Mouse (Mus musculus): ENCODE measurements at regions not wholly inside any gene's neighbourhood (a gene's known extent, or its start where the extent isn't known, plus 50 kb on each side); places are given as distances from the start of the nearest gene placed in this dataset.

GRCm38 (mm10) chr10:117496064-117497011 is 116.5 kb upstream of the Cpsf6 start:
- peaks cover 18% of the 10 kb centered on the region for H3K27me3 ChIP-seq (ENCODE audit: poor library complexity, severe bottlenecking)
- H3K9me3 ChIP-seq: no peaks in the 10 kb centered on the region
- no peaks in the 10 kb centered on the region for H3K36me3 ChIP-seq (replicated peaks)
- WGBS: 76% methylated on average over 21 of the region's 21 CpGs
- H3K4me3 ChIP-seq: no peak overlapping the region
- no peak overlapping the region for H3K27ac ChIP-seq
- peaks cover 24% of the 10 kb centered on the region for H3K4me1 ChIP-seq
- DNase-seq (ENCODE audit: extremely low spot score, low spot score): peak; percentile 31

DNA sequence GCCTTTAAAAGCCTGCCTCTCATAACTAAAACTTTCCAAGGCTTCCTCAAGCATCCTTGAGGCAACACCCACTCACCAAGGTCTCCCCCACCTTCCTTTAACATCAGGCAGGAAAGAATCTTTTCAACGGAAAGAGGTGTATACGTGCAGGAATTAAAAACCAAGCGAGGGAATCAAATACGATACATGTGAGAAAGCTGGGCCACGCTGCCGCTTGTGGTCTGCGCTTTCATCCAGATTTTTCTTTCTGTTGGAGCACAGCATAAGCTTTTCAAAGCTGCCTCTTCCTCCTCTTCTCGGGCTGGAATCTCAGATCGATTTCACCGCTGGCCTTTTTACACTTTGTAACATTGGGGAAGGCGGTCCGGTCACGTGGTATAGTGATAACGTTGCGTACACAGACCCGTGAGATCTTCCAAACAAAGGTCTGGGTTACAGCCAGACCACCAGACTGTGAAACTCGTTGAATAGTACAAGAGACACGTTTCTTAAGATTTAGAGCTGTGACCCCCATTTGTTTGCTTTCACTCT is 114.4 kb upstream of the Cpsf6 start:
- H3K36me3 ChIP-seq (replicated peaks): no peaks in the 10 kb centered on the region
- H3K4me3 ChIP-seq: peak overlapping the region; percentile 37
- H3K9me3 ChIP-seq: no peaks in the 10 kb centered on the region
- WGBS: 45% methylated on average over 18 of the region's 18 CpGs
- DNase-seq (ENCODE audit: extremely low spot score, low spot score): no peak
- peaks cover 24% of the 10 kb centered on the region for H3K4me1 ChIP-seq
- H3K27ac ChIP-seq: peak overlapping the region; percentile 58
- peaks cover 18% of the 10 kb centered on the region for H3K27me3 ChIP-seq (ENCODE audit: poor library complexity, severe bottlenecking)

- peak overlapping the region; percentile 37; the same call in 1 of the 2 replicates for H3K4me3 ChIP-seq
- H3K4me1 ChIP-seq: peaks cover 24% of the 10 kb centered on the region
- H3K36me3 ChIP-seq (replicated peaks): no peaks in the 10 kb centered on the region
- peak overlapping the region; percentile 58; the same call in 1 of the 2 replicates for H3K27ac ChIP-seq
- H3K27me3 ChIP-seq (ENCODE audit: poor library complexity, severe bottlenecking): peaks cover 18% of the 10 kb centered on the region
- WGBS: 22% methylated on average over 2 of the region's 5 CpGs
- H3K9me3 ChIP-seq: no peaks in the 10 kb centered on the region
- no peak for DNase-seq (ENCODE audit: extremely low spot score, low spot score)
Observed at GRCm38 (mm10) chr10:117493824-117494121, 114.0 kb upstream of the Cpsf6 start.

GRCm38 (mm10) chr10:117493091-117493823 is 113.4 kb upstream of the Cpsf6 start:
- H3K4me1 ChIP-seq: peaks cover 24% of the 10 kb centered on the region
- H3K4me3 ChIP-seq: no peak overlapping the region
- whole genome bisulfite sequencing: 93% methylated on average over 3 of the region's 3 CpGs
- H3K27ac ChIP-seq: no peak overlapping the region
- H3K27me3 ChIP-seq (ENCODE audit: poor library complexity, severe bottlenecking): peaks cover 15% of the 10 kb centered on the region
- no peaks in the 10 kb centered on the region for H3K36me3 ChIP-seq (replicated peaks)
- no peak for DNase-seq (ENCODE audit: extremely low spot score, low spot score)
- no peaks in the 10 kb centered on the region for H3K9me3 ChIP-seq

DNA sequence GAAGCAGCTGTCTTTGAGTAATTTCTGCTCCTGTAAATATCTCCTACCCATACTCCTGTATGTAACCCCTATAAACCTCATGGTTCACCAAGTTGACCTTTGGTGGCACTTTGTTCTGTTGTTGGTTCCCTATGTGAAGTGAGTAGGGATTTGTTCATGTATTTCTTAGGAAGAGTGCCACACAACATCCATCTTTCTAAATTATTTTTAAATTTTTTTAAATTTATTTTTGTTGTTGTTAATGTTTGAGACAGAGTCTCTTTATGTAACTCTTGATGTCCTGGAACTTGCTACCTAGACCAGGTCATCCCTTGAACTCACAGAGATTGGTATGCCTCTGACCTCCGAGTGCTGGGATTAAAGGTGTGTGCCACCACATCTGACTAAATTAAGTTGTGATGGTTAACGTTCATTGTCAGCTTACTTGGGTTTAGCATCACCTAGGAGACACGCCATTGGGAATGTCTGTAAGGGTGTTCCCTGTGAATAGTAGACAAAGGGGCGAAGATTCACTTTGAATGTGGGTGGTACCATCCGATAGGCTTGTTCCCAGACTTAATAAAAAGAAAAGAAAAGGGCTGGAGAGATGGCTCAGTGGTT is 112.7 kb upstream of the Cpsf6 start:
- Histone ChIP-seq H3K9me3 (no peaks in the 10 kb centered on the region), H3K36me3 (replicated peaks) (no peaks in the 10 kb centered on the region), H3K4me1 (peaks cover 24% of the 10 kb centered on the region), H3K27me3 (ENCODE audit: poor library complexity, severe bottlenecking) (peaks cover 7% of the 10 kb centered on the region), H3K4me3 (no peak overlapping the region), H3K27ac (no peak overlapping the region)
- no peak for DNase-seq (ENCODE audit: extremely low spot score, low spot score)
- 89% methylated on average over 5 of the region's 5 CpGs for WGBS

- no peak for DNase-seq (ENCODE audit: extremely low spot score, low spot score)
- H3K27me3 ChIP-seq (ENCODE audit: poor library complexity, severe bottlenecking): no peaks in the 10 kb centered on the region
- no peaks in the 10 kb centered on the region for H3K36me3 ChIP-seq (replicated peaks)
- no peaks in the 10 kb centered on the region for H3K9me3 ChIP-seq
- H3K4me3 ChIP-seq: no peak overlapping the region
- H3K4me1 ChIP-seq: peaks cover 23% of the 10 kb centered on the region
- 78% methylated on average over 1 of the region's 1 CpGs for WGBS
- no peak overlapping the region for H3K27ac ChIP-seq
Observed at GRCm38 (mm10) chr10:117491711-117492110, 111.9 kb upstream of the Cpsf6 start.

DNA sequence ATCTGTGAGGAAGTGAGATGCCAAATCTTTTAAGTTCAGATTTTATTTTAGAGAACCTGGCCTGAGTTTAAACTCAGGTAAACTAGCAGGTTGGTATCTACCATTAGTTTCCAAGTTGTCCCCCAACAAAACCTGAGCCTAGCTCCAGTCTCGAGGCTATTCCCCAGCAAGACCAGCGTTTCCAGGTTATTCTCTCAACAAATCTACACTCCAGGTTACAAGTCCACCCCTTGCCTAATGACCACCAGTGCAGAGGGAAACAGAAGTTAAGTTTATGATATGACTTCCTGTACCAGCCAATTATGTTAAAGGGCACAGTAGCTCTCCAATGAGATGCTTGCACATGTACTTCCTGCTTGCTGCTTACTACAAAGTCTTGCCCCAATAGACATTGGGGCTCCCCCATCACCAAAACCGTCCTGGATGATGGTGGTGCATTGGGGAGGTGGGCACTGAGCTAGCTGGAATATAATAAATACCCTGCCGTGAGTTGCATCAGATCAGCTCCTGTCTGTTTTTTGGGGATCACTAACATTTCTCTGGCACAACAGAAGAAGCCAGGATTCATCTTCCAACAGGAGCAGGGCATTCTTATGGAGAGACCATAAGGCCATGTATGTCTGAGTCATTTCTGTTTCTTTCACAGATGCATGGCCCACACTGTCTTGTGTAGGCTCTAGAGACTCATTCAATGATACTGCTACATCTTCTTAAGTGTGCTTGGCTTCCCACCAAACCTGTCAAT is 111.2 kb upstream of the Cpsf6 start:
- H3K4me3 ChIP-seq: no peak overlapping the region
- H3K27ac ChIP-seq: no peak overlapping the region
- WGBS: 90% methylated on average over 4 of the region's 4 CpGs
- H3K4me1 ChIP-seq: peaks cover 16% of the 10 kb centered on the region
- no peaks in the 10 kb centered on the region for H3K27me3 ChIP-seq (ENCODE audit: poor library complexity, severe bottlenecking)
- H3K36me3 ChIP-seq (replicated peaks): no peaks in the 10 kb centered on the region
- H3K9me3 ChIP-seq: no peaks in the 10 kb centered on the region
- DNase-seq (ENCODE audit: extremely low spot score, low spot score): no peak

DNA sequence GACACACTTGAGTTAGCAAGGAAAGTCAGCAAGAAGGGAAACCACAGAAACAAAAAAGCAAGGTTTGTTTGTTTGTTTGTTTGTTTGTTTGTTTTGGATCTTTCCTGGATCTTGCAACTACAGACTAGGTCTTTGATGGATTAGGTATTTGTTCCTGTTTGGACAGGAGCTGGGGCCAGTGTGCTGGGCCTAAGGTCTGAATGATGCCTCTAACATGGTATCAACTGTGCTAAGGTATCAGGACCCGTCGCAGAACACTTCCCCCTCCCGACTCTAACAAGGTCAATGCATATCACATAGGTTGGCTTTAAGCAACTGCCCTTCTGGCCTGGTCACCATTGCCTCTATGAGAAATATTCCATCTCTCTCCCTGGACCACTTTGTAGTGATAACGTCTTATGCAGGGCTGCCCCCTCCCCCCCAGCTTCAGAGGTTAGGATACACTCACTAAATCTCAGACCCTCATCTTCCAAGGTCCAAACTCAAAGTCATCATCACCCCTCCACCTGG is 103.3 kb upstream of the Cpsf6 start:
- Histone ChIP-seq H3K4me3 (no peak overlapping the region), H3K27me3 (ENCODE audit: poor library complexity, severe bottlenecking) (peaks cover 14% of the 10 kb centered on the region), H3K9me3 (no peaks in the 10 kb centered on the region), H3K27ac (no peak overlapping the region), H3K4me1 (peaks cover 10% of the 10 kb centered on the region), H3K36me3 (replicated peaks) (no peaks in the 10 kb centered on the region)
- WGBS: 95% methylated on average over 4 of the region's 4 CpGs
- DNase-seq (ENCODE audit: extremely low spot score, low spot score): no peak

GRCm38 (mm10) chr10:117482361-117482760 is 102.5 kb upstream of the Cpsf6 start:
- Histone ChIP-seq H3K9me3 (no peaks in the 10 kb centered on the region), H3K27ac (no peak overlapping the region), H3K4me1 (peaks cover 18% of the 10 kb centered on the region), H3K27me3 (ENCODE audit: poor library complexity, severe bottlenecking) (peaks cover 14% of the 10 kb centered on the region), H3K4me3 (no peak overlapping the region), H3K36me3 (replicated peaks) (no peaks in the 10 kb centered on the region)
- DNase-seq (ENCODE audit: extremely low spot score, low spot score): no peak
- WGBS: 91% methylated on average over 3 of the region's 3 CpGs

DNA sequence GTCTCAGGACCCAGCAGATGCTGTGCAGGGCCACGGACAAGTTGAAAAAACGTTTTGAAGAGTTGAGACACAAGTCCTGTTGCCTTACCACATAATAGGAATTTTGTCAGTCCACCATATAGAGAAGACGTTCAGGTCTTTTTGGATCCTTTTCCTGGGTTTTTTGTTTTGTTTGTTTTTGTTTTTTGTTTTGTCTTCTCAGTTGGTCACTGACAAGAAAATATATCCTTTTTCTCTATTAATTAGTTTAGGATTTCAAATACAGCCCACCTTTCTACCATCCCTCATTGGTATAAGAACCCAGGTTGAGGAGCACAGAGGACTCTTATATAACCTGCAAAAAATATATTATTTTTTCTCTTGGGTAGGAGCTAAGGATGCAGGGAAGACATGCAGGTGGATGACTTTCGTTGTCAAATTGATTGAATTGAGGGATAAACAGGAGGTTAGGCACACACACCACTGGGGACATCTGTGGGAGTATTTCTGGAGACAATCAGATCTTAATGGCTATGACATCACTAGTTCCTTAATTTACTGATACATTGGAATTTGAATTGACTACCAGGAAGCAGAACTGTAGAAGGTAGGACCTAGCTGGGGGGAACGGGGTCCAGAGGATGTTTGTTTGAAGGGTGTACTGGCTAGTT is 101.7 kb upstream of the Cpsf6 start:
- Histone ChIP-seq H3K27me3 (ENCODE audit: poor library complexity, severe bottlenecking) (peaks cover 14% of the 10 kb centered on the region), H3K9me3 (no peaks in the 10 kb centered on the region), H3K36me3 (replicated peaks) (no peaks in the 10 kb centered on the region), H3K27ac (no peak overlapping the region), H3K4me1 (peaks cover 18% of the 10 kb centered on the region), H3K4me3 (no peak overlapping the region)
- WGBS: 84% methylated on average over 5 of the region's 5 CpGs
- DNase-seq (ENCODE audit: extremely low spot score, low spot score): no peak

- H3K4me1 ChIP-seq: peaks cover 18% of the 10 kb centered on the region
- H3K27ac ChIP-seq: no peak overlapping the region
- H3K4me3 ChIP-seq: no peak overlapping the region
- 93% methylated on average over 5 of the region's 5 CpGs for WGBS
- H3K36me3 ChIP-seq (replicated peaks): no peaks in the 10 kb centered on the region
- H3K27me3 ChIP-seq (ENCODE audit: poor library complexity, severe bottlenecking): peaks cover 14% of the 10 kb centered on the region
- no peaks in the 10 kb centered on the region for H3K9me3 ChIP-seq
- no peak for DNase-seq (ENCODE audit: extremely low spot score, low spot score)
Observed at GRCm38 (mm10) chr10:117480456-117480850, 100.6 kb upstream of the Cpsf6 start.
